Mouse (Mus musculus): ENCODE measurements around the gene Kctd2.

GRCm38 (mm10) chr11:115441417-115441816, 21.5 kb downstream of the Kctd2 start:
- TF ChIP-seq POLR2A (IDR thresholded peaks at IDR 0.05; ENCODE audit: borderline replicate concordance, control insufficient read depth, low read depth, low read length) (no peak), CTCF (IDR thresholded peaks at IDR 0.05; ENCODE audit: control insufficient read depth, insufficient read depth, low read length) (no peak)

All from bone marrow, adult 2 months (tissue).